8 mouse cellular contexts compared by ENCODE assay signal in the genomic region with DNA sequence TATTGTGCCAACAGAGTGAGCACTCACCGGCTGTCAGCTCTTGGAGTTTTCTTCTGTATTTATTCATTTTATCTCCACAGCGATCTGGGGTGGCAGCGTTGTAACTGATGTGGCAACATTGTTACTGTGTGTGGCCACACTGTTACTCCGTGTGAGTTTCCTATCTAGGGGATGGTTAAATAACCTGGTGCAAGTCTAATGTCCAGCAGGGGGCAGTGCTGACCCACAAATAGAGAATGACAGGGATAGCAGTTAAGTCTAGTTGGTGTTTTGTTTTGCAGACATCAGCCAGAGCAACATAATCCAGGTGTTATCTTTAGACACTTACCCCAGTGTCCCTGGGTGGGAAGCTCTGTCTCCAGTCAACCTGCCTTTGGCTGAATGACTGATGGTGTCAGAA. TPM values are rescaled to one million over a fixed set of nuclear protein-coding genes. Genes with fewer than 3 reads are reported as not detected.
DNase-seq lines count a peak whose midpoint lies in the region; ATAC-seq and TF ChIP-seq lines count a peak whose summit lies in the region.

No protein-coding gene starts in this region.

- no peak overlapping the region for H3K9ac ChIP-seq in limb, embryonic 11.5 days (ENCODE audit: low read length)
- no peak overlapping the region for H3K9ac ChIP-seq in neural tube, embryonic 14.5 days (replicated peaks; ENCODE audit: low read depth, low read length)

- intact Hi-C loops in gastrocnemius, adult 2 months (cut with DNase I): loop anchor here (5.0 kb wide), 1 partner anchor 515 kb away; no protein-coding TSS in a partner anchor

- no peaks in the 10 kb centered on the region for H3K36me3 ChIP-seq in kidney, adult 2 months (ENCODE audit: control insufficient read depth, insufficient read depth, low read length)
- no peaks in the 10 kb centered on the region for H3K36me3 ChIP-seq in limb, embryonic 11.5 days (ENCODE audit: control insufficient read depth, insufficient read depth, low read length)
- H3K36me3 ChIP-seq in neural tube, embryonic 14.5 days (ENCODE audit: control insufficient read depth, insufficient read depth, low read length): no peaks in the 10 kb centered on the region

- no peak for ATAC-seq in limb, embryonic 11.5 days (ENCODE audit: insufficient number of reproducible peaks, low FRiP score, low TSS enrichment, low read depth)
- ATAC-seq in neural tube, embryonic 14.5 days (ENCODE audit: low read depth): peak; percentile 76; the same call in 1 of the 2 replicates

- H3K9me3 ChIP-seq in limb, embryonic 11.5 days (ENCODE audit: control insufficient read depth, low read length): no peaks in the 10 kb centered on the region
- H3K9me3 ChIP-seq in neural tube, embryonic 14.5 days (ENCODE audit: control insufficient read depth, low read length): no peaks in the 10 kb centered on the region

- H3K4me1 ChIP-seq in kidney, adult 2 months (ENCODE audit: control insufficient read depth, insufficient read depth, low read length): no peaks in the 10 kb centered on the region
- no peaks in the 10 kb centered on the region for H3K4me1 ChIP-seq in limb, embryonic 11.5 days (ENCODE audit: control insufficient read depth, insufficient read depth, low read length)
- H3K4me1 ChIP-seq in neural tube, embryonic 14.5 days (ENCODE audit: control insufficient read depth, insufficient read depth, low read length): no peaks in the 10 kb centered on the region

- TF ChIP-seq CTCF in gastrocnemius, adult 2 months (IDR thresholded peaks at IDR 0.05): peak; percentile 87
- TF ChIP-seq CTCF in kidney, adult 2 months (conservative IDR thresholded peaks at IDR 0.05; ENCODE audit: insufficient read depth, insufficient read length, low read depth, low read length): peak; percentile 67

- 11% methylated on average over 4 of the region's 4 CpGs for WGBS in kidney, adult 2 months
- 15% methylated on average over 4 of the region's 4 CpGs for WGBS in limb, embryonic 11.5 days
- 11% methylated on average over 4 of the region's 4 CpGs for WGBS in neural tube, embryonic 14.5 days

- DNase-seq in 3T3-L1 (ENCODE audit: low read depth, low spot score): peak; percentile 92
- peak; percentile 82 for DNase-seq in T-cell, adult 2 months (ENCODE audit: low spot score)
- peak; percentile 91 to 94 for DNase-seq in cerebellum, postnatal 14 days
- DNase-seq in gastrocnemius, adult 2 months: peak; percentile 87
- DNase-seq in kidney, adult 2 months: peak; percentile 85
- peak; percentile 89 for DNase-seq in limb, embryonic 11.5 days (ENCODE audit: low spot score)
- peak; percentile 69 for DNase-seq in testis, postnatal 14 days (ENCODE audit: low spot score)

- no peaks in the 10 kb centered on the region for H3K27me3 ChIP-seq in kidney, adult 2 months (replicated peaks; ENCODE audit: control insufficient read depth, insufficient read depth, low read length)
- H3K27me3 ChIP-seq in limb, embryonic 11.5 days (ENCODE audit: control insufficient read depth, insufficient read depth, low read length): no peaks in the 10 kb centered on the region
- H3K27me3 ChIP-seq in neural tube, embryonic 14.5 days (ENCODE audit: control insufficient read depth, insufficient read depth, low read length): no peaks in the 10 kb centered on the region

- no peak overlapping the region for H3K4me3 ChIP-seq in gastrocnemius, adult 2 months
- H3K4me3 ChIP-seq in kidney, adult 2 months (ENCODE audit: insufficient read depth, low read depth, low read length): no peak overlapping the region
- no peak overlapping the region for H3K4me3 ChIP-seq in limb, embryonic 11.5 days (ENCODE audit: low read depth, low read length)
- no peak overlapping the region for H3K4me3 ChIP-seq in neural tube, embryonic 14.5 days (ENCODE audit: low read depth, low read length)

- H3K27ac ChIP-seq in gastrocnemius, adult 2 months: peak overlapping the region; percentile 20; the same call in 1 of the 2 replicates
- H3K27ac ChIP-seq in kidney, adult 2 months (ENCODE audit: insufficient read depth, low read depth, low read length): no peak overlapping the region
- H3K27ac ChIP-seq in limb, embryonic 11.5 days (replicated peaks; ENCODE audit: low read depth, low read length): no peak overlapping the region
- no peak overlapping the region for H3K27ac ChIP-seq in neural tube, embryonic 14.5 days (ENCODE audit: low read depth, low read length)

- no peak for TF ChIP-seq POLR2A in kidney, adult 2 months (IDR thresholded peaks at IDR 0.05; ENCODE audit: low read depth, low read length)

- H3K4me2 ChIP-seq in limb, embryonic 11.5 days (ENCODE audit: low read depth, severe bottlenecking): no peak overlapping the region
- no peak overlapping the region for H3K4me2 ChIP-seq in neural tube, embryonic 14.5 days (ENCODE audit: low read depth, low read length)

RNA-seq across cellular contexts. Expression of gene Actr1b, which starts 23.1 kb away (rescaled TPM):
- 100 to 1,000 TPM; 120 to 155 TPM for total RNA-seq in gastrocnemius, adult 2 months (2021)
- 130 and 141 TPM in 2 replicates for polyA plus RNA-seq in kidney, adult 2 months (2012; rRNA removed)
- polyA plus RNA-seq in limb, embryonic 11.5 days (2014; fragmentation: Nextera tagmentation; extraction: Ambion mirVana): 108 and 123 TPM in 2 replicates
- 103 and 117 TPM in 2 replicates for polyA plus RNA-seq in neural tube, embryonic 14.5 days (2014; fragmentation: Nextera tagmentation; extraction: Ambion mirVana)

RNA-seq across cellular contexts. Expression of gene Zap70, which starts 24.3 kb away (rescaled TPM):
- under 1 TPM in 1 of 2 experiments, not detected in 1; 0.84 TPM for total RNA-seq in gastrocnemius, adult 2 months (2021)
- polyA plus RNA-seq in kidney, adult 2 months (2012; rRNA removed): 0.60 and 3.2 TPM in 2 replicates
- 0.17 and 0.32 TPM in 2 replicates for polyA plus RNA-seq in limb, embryonic 11.5 days (2014; fragmentation: Nextera tagmentation; extraction: Ambion mirVana)
- 1.5 and 2.6 TPM in 2 replicates for polyA plus RNA-seq in neural tube, embryonic 14.5 days (2014; fragmentation: Nextera tagmentation; extraction: Ambion mirVana)

RNA-seq across cellular contexts. Expression of gene 4933424G06Rik, which starts 27.4 kb away (rescaled TPM):
- 1 to 10 TPM in 1 of 2 experiments, under 1 TPM in 1; 0.51 to 1.5 TPM for total RNA-seq in gastrocnemius, adult 2 months (2021)
- not detected in 2 replicates for polyA plus RNA-seq in kidney, adult 2 months (2012; rRNA removed)
- 0.31 TPM in 1 of 2 replicates, not detected in the other for polyA plus RNA-seq in limb, embryonic 11.5 days (2014; fragmentation: Nextera tagmentation; extraction: Ambion mirVana)
- polyA plus RNA-seq in neural tube, embryonic 14.5 days (2014; fragmentation: Nextera tagmentation; extraction: Ambion mirVana): 0.40 and 0.92 TPM in 2 replicates

RNA-seq across cellular contexts. Expression of gene Cox5b, which starts 46.1 kb away (rescaled TPM):
- total RNA-seq in gastrocnemius, adult 2 months (2021): 1,000 to 10,000 TPM; 1,153 to 1,545 TPM
- 1,291 and 1,565 TPM in 2 replicates for polyA plus RNA-seq in kidney, adult 2 months (2012; rRNA removed)
- polyA plus RNA-seq in limb, embryonic 11.5 days (2014; fragmentation: Nextera tagmentation; extraction: Ambion mirVana): 490 and 518 TPM in 2 replicates
- polyA plus RNA-seq in neural tube, embryonic 14.5 days (2014; fragmentation: Nextera tagmentation; extraction: Ambion mirVana): 700 and 834 TPM in 2 replicates

RNA-seq across cellular contexts. Expression of gene Fam178b, which starts 54.3 kb away (rescaled TPM):
- total RNA-seq in gastrocnemius, adult 2 months (2021): under 1 TPM in 1 of 2 experiments, not detected in 1; 0.48 TPM
- polyA plus RNA-seq in kidney, adult 2 months (2012; rRNA removed): 0.35 and 1.1 TPM in 2 replicates
- polyA plus RNA-seq in limb, embryonic 11.5 days (2014; fragmentation: Nextera tagmentation; extraction: Ambion mirVana): 0.36 and 1.4 TPM in 2 replicates
- not detected in 2 replicates for polyA plus RNA-seq in neural tube, embryonic 14.5 days (2014; fragmentation: Nextera tagmentation; extraction: Ambion mirVana)
